Mouse (Mus musculus) spleen, adult 2 months (tissue): ENCODE results near the gene Xpo5.

ENCODE experiments used
- CTCF ChIP-seq: fragments of 200-500 bp; IDR thresholded peaks from 2 replicates; pipeline ENCODE4 v1.5.1; 2011; ENCODE audit warnings: mild to moderate bottlenecking, inconsistent platforms; ENCODE audit not compliant: insufficient read depth, insufficient read length, insufficient replicate concordance; ENCODE audit errors: extremely low read depth
- POLR2A ChIP-seq: fragments of 200-500 bp; IDR thresholded peaks from 2 replicates; pipeline ENCODE4 v1.6.1; 2011; ENCODE audit warnings: low read depth, low read length, inconsistent platforms

DNA sequence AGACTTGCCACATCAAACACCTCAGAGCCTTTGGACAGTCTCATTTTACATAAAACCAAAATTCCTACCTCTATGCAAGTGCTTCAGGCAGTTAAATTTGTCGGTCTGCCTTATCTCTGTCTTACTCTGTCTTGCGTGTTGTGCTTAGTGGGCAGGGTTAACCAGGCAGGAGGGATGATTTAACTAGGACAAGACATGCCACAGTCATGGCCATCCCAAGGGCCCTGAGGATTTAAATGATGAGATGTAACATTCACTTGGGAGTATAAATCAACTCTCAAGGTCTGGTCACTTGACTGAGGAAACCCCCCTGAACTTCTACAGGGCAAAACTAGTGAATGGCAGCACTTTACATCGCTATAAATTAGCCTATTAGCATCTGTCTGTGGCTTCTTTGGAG, 19.0 kb downstream of the Xpo5 start:
- no peak for TF ChIP-seq POLR2A
- no peak for TF ChIP-seq CTCF
